Mouse (Mus musculus) megakaryocyte, embryonic 14.5 days (primary cell): ENCODE results near the gene Tmem8b.

Source experiments
- FLI1 ChIP-seq: IDR thresholded peaks from 2 replicates; pipeline ENCODE4 v1.6.1; 2012; ENCODE audit warnings: low read length, inconsistent platforms, mixed read lengths
- GATA1 ChIP-seq: IDR thresholded peaks from 3 replicates; pipeline ENCODE4 v1.6.1; 2012; ENCODE audit warnings: mixed read lengths, low read length, inconsistent platforms, borderline replicate concordance

- TF ChIP-seq FLI1 (no peak), GATA1 (no peak)
Measured at GRCm38 (mm10) chr4:43620146-43620778, 48.5 kb upstream of the Tmem8b start.
